In genomic region chr9:15741931-15742330, GRCm38 (mm10) we compare ENCODE assay signal across 9 mouse cellular contexts.
"Had no signal": no experiment of that assay in that cellular context is flagged by ENCODE, and none has a peak within 500 bp of the region (broad histone marks: within the 10 kb centered on the region; RNA-seq: fewer than 3 reads in every experiment).

No protein-coding gene starts in this region.

- H3K9me3 ChIP-seq: kidney, embryonic 15.5 days; limb, embryonic 15.5 days; liver, embryonic 12.5 days; lung, embryonic 15.5 days had no signal

- H3K27me3 ChIP-seq: kidney, embryonic 15.5 days; limb, embryonic 15.5 days; liver, embryonic 12.5 days; lung, embryonic 15.5 days had no signal

- H3K27ac ChIP-seq: left cerebral cortex, adult 2 months; limb, embryonic 15.5 days; liver, embryonic 12.5 days; lung, embryonic 15.5 days had no signal

- DNase-seq: kidney, postnatal 25 days; midbrain, embryonic 14.5 days; right cerebral cortex, postnatal 25 days; thymus, postnatal 36 days had no signal

- ATAC-seq: liver, embryonic 12.5 days had no signal

- H3K4me2 ChIP-seq: kidney, embryonic 15.5 days; limb, embryonic 15.5 days; liver, embryonic 12.5 days; lung, embryonic 15.5 days had no signal

- H3K4me3 ChIP-seq: kidney, embryonic 15.5 days; left cerebral cortex, adult 2 months; limb, embryonic 15.5 days; liver, embryonic 12.5 days; lung, embryonic 15.5 days had no signal

- H3K9ac ChIP-seq: kidney, embryonic 15.5 days; limb, embryonic 15.5 days; liver, embryonic 12.5 days; lung, embryonic 15.5 days had no signal

- H3K4me1 ChIP-seq: limb, embryonic 15.5 days; liver, embryonic 12.5 days; lung, embryonic 15.5 days had no signal
